Mouse (Mus musculus): ENCODE results near the gene Cavin1.
"Not testable (repeated sequence)": the region's sequence is repeated elsewhere in the genome, so short reads cannot be mapped to it uniquely, and the experiment has no call there.

The Cavin1 gene

GRCm38 (mm10) chr11:100970557-100970937 is at the start of gene Cavin1:
TSS of gene Cavin1 (minus strand) at chr11:100970887.
- no peak for DNase-seq (ENCODE audit: low read depth, low spot score)

GRCm38 (mm10) chr11:101011641-101012040 is 41.0 kb upstream of the Cavin1 start:
- DNase-seq (ENCODE audit: low read depth, low spot score), result no peak

- DNase-seq (ENCODE audit: low read depth, low spot score), result peak; percentile 65
Measured at GRCm38 (mm10) chr11:101009888-101010784, 39.4 kb upstream of the Cavin1 start.

- peak; percentile 91 for DNase-seq (ENCODE audit: low read depth, low spot score)
Measured at GRCm38 (mm10) chr11:101009046-101009887, 38.6 kb upstream of the Cavin1 start, which contains the start of gene Atp6v0a1. TSS of gene Atp6v0a1 (plus strand) at chr11:101009452.

GRCm38 (mm10) chr11:101008206-101009045 is 37.7 kb upstream of the Cavin1 start:
- DNase-seq (ENCODE audit: low read depth, low spot score), result no peak

GRCm38 (mm10) chr11:101003025-101003685 is 32.5 kb upstream of the Cavin1 start:
- no peak for DNase-seq (ENCODE audit: low read depth, low spot score)

- not testable (repeated sequence) for DNase-seq (ENCODE audit: low read depth, low spot score)
Measured at GRCm38 (mm10) chr11:101001875-101002552, 31.3 kb upstream of the Cavin1 start.

- no peak for DNase-seq (ENCODE audit: low read depth, low spot score)
Measured at GRCm38 (mm10) chr11:100999254-100999653, 28.6 kb upstream of the Cavin1 start.

- no peak for DNase-seq (ENCODE audit: low read depth, low spot score)
Measured at GRCm38 (mm10) chr11:100998836-100999235, 28.1 kb upstream of the Cavin1 start.

GRCm38 (mm10) chr11:100996501-100996900 is 25.8 kb upstream of the Cavin1 start:
- DNase-seq (ENCODE audit: low read depth, low spot score), result no peak

GRCm38 (mm10) chr11:100994655-100995054 is 24.0 kb upstream of the Cavin1 start:
- no peak for DNase-seq (ENCODE audit: low read depth, low spot score)

- no peak for DNase-seq (ENCODE audit: low read depth, low spot score)
Measured at GRCm38 (mm10) chr11:100994233-100994632, 23.5 kb upstream of the Cavin1 start.

- no peak for DNase-seq (ENCODE audit: low read depth, low spot score)
Measured at GRCm38 (mm10) chr11:100993437-100993836, 22.8 kb upstream of the Cavin1 start.

- DNase-seq (ENCODE audit: low read depth, low spot score), result no peak
Measured at GRCm38 (mm10) chr11:100991027-100991534, 20.4 kb upstream of the Cavin1 start.

GRCm38 (mm10) chr11:100989666-100990065 is 19.0 kb upstream of the Cavin1 start:
- DNase-seq (ENCODE audit: low read depth, low spot score), result no peak

- DNase-seq (ENCODE audit: low read depth, low spot score), result no peak
Measured at GRCm38 (mm10) chr11:100988674-100989073, 18.0 kb upstream of the Cavin1 start.

GRCm38 (mm10) chr11:100985607-100986006 is 14.9 kb upstream of the Cavin1 start:
- no peak for DNase-seq (ENCODE audit: low read depth, low spot score)

GRCm38 (mm10) chr11:100983778-100984131 is 13.1 kb upstream of the Cavin1 start:
- DNase-seq (ENCODE audit: low read depth, low spot score), result no peak

- peak; percentile 59 for DNase-seq (ENCODE audit: low read depth, low spot score)
Measured at GRCm38 (mm10) chr11:100983125-100983777, 12.6 kb upstream of the Cavin1 start.

GRCm38 (mm10) chr11:100982087-100982486 is 11.4 kb upstream of the Cavin1 start:
- no peak for DNase-seq (ENCODE audit: low read depth, low spot score)
